Mouse (Mus musculus) activated CD4-positive, CD25-positive, alpha-beta regulatory T cell, adult 9 weeks (primary cell): ENCODE results near the gene Bcas3. TPM values are rescaled to one million over a fixed set of nuclear protein-coding genes. Genes with fewer than 3 reads are reported as not detected.

ENCODE experiments used
- polyA plus RNA-seq: library from polyadenylated mRNA; unstranded; fragments of 100-300 nt; shearing (Covaris generic); gene quantifications from one replicate; pipeline ENCODE4 v1.2.1, GENCODE M21; 2017

Bcas3 gene
- 65.4 TPM for polyA plus RNA-seq

DNA sequence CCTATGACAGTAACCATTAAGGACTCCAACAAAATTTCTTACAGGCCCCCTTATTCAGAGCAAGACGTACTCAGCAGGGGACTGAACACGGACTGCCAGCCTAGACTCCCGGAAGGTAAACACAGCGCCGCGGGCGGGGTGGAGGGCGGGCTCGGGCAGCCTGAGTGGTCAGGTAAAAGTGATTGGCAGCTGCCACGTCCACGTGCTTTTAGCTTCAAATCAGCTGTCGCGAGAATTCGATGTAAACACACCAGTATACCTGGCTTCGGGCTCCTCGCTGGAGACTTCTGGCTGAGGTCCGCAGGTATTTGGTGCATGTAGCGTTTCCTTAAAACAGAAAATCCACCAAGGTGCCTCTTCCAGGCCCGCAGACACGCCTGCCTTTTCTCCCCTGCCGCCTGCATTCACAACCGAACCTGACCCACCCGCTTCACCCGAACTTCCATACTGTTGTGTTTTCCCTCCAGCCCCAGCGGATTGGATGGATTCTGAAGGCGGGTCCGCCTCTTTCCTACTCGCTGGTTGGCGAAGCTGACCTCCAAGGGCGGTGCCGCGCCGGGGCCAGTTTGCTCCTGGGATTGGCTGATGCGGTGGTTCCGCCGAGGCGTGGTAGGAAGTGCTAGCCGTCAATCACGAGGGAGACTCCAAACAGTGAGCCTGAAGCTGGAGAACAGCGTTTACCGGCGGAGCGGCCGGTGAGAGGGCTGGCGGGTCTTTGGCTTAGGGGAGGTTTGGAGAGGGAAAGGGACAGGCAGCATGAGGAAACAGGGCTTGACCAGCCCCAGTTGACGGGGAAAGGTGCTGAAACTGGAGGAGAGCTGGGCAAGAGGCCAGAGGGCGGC is at the start of gene Bcas3:
Bcas3 (plus strand) TSS at position 629 of the 842 bp plus-strand sequence.

DNA sequence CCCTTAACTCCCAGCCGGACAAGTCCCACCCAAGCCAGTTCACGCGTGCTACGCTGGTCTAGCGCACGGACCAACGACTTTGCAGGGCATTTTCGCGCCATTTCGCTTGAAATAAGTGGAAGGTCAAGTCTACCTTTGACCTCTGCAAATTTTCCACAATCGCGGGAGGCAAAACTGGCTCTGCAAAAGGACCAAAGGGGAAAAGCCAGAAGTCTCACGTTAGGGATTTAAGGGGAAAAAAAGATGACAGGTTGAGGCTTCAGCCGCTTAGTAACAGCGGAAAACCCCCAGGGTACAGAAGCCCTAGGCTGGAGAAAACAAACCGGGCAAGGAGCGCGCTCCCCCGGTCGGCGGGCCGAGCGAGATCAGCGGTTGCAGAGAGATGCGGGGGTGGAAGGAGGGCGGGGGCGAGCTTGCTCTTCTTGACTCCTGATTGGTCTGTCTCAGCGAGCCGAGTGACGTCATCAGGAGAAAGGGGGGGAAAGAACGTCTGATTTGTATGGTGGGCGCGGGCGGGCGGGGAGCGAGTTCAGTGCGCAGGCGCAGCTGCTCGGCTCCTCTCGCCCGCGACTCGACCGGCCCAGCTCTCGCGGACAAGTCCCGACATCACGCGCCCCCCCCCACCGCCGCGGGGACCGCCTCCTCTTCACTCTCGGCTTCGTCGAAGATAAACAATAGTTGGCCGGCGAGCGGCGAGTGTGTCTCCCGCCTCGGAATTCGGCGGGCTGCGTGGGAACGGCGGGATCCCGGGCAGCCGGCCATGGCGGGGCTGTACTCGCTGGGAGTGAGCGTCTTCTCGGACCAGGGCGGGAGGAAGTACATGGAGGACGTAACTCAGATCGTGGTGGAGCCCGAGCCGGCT is 42.0 kb upstream of the Bcas3 start, which contains the start of gene Ppm1d:
Ppm1d (plus strand) TSS at position 532 of the 862 bp plus-strand sequence.

DNA sequence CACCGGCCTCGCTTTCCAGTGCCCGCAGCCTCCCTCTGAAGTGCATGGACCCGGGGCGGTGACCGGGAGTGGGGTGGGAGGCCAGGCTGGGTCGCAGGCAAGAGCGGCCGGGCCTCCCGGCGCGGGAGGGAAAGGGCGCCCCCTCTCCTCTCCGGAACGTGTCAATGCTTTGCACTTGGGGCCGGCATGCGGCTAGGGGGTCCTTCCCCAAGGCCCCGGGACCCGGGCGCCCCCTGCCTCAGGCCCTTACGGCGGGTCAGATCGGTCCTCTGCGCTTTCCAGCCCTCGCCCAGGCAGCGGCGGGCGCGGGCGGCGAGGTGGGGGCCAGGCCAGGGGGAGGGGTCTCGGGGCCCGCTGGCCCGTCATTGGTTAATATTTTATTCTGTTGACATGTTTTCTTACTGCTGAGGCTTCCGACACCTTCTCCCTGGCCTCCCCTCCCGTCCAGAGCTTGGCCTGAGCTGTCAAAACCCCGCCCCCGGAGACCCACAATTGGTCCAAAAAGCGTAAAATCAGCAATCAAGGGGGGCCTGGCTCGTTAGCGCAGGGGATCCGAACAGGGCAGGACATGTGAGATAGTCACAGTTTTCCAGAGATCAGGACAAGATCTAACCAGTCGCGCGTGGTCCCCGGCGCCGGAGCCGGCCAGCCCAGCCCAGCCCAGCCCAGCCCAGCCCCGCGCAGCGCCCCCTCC is 479.4 kb downstream of the Bcas3 start, which contains the start of gene Tbx2:
Tbx2 (plus strand) TSS at position 321 of the 694 bp plus-strand sequence.

DNA sequence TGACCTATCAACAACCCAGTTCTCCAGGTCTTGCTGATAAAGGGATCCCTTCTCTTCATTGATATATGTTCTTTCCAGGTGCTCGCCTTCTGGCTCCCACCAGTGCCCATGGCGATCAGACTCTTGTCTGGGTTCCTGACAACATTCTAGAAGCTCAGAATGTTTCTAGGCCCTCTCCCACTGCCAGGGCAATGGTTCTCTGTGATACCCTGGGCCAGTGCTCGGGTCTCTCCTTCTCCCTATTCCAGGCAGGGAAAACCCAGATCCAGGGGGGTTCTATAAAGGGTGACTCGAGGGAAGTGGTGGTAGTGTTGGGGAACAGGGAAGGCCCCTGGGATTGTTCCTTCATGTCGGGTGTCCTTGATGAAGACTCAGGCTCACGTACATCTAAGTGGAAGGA is 497.3 kb downstream of the Bcas3 start, which contains the start of gene Gm11444:
Gm11444 (minus strand) TSS at position 101 of the 400 bp plus-strand sequence.

Other genes starting within 250 kb of the Bcas3 start
- 20.1 TPM for gene Usp32, start 213.0 kb upstream of the Bcas3 start, polyA plus RNA-seq
- not detected for gene 1700125H20Rik, start 182.8 kb upstream of the Bcas3 start, polyA plus RNA-seq
- gene Appbp2, start 118.0 kb upstream of the Bcas3 start, polyA plus RNA-seq = 13.8 TPM
- 2.7 TPM for gene Ppm1d, start 41.9 kb upstream of the Bcas3 start, polyA plus RNA-seq